Mouse (Mus musculus) myocyte (in vitro differentiated cells): Measurements from ENCODE around the gene Yjefn3. TPM values are rescaled to one million over a fixed set of nuclear protein-coding genes. Genes with fewer than 3 reads are reported as not detected.

Experiments
- H3K27me3 ChIP-seq: one replicate; pipeline ENCODE4 v1.6.1; 2011; ENCODE audit not compliant: control insufficient read depth, insufficient read depth, insufficient read length
- H3K36me3 ChIP-seq: one replicate; pipeline ENCODE4 v1.6.1; 2011; ENCODE audit not compliant: control insufficient read depth, insufficient read depth
- H3K4me2 ChIP-seq: one replicate; pipeline ENCODE4 v1.6.1; 2011; ENCODE audit warnings: low read depth, control low read depth
- H3K4me3 ChIP-seq: one replicate; pipeline ENCODE4 v1.5.1; 2011; ENCODE audit warnings: mild to moderate bottlenecking, control low read depth, moderate library complexity
- H3K79me2 ChIP-seq: one replicate; pipeline ENCODE4 v1.6.1; 2011; ENCODE audit not compliant: control insufficient read depth, insufficient read depth
- H3ac ChIP-seq: one replicate; pipeline ENCODE4 v1.6.1; 2011; ENCODE audit not compliant: control insufficient read depth, insufficient read length
- CEBPB ChIP-seq: IDR thresholded peaks from 2 replicates; pipeline ENCODE4 v1.6.1; 2011; ENCODE audit warnings: mild to moderate bottlenecking, moderate library complexity; ENCODE audit not compliant: poor library complexity, insufficient read depth, severe bottlenecking
- E2F4 ChIP-seq: IDR thresholded peaks from one replicate; pipeline ENCODE4 v1.6.1; 2011; ENCODE audit warnings: mild to moderate bottlenecking, control low read depth, moderate library complexity; ENCODE audit not compliant: insufficient read depth
- MAX ChIP-seq: IDR thresholded peaks from one replicate; pipeline ENCODE4 v1.6.1; 2011; ENCODE audit warnings: low read depth, mild to moderate bottlenecking, control low read depth
- MYOD1 ChIP-seq, 3 experiments: IDR thresholded peaks; one replicate each; pipeline ENCODE4 v1.6.1; 2011; ENCODE audit warnings: control low read depth in 2 of 3, low read depth in 2 of 3, mild to moderate bottlenecking in 2 of 3, moderate library complexity in 1 of 3; ENCODE audit not compliant: insufficient read length in 2 of 3, control insufficient read depth in 1 of 3
- MYOG ChIP-seq, 3 experiments: IDR thresholded peaks; one replicate each; pipeline ENCODE4 v1.6.1; 2011; ENCODE audit warnings: control low read depth in 2 of 3, low read depth in 2 of 3, mild to moderate bottlenecking in 2 of 3; ENCODE audit not compliant: insufficient read length in 2 of 3, control insufficient read depth in 1 of 3, insufficient read depth in 1 of 3
- POLR2A ChIP-seq: IDR thresholded peaks from one replicate; pipeline ENCODE4 v1.6.1; 2011; ENCODE audit warnings: low read depth, mild to moderate bottlenecking, control low read depth, moderate library complexity; ENCODE audit not compliant: insufficient read length
- POLR2AphosphoS2 ChIP-seq: IDR thresholded peaks from one replicate; pipeline ENCODE4 v1.6.1; 2011; ENCODE audit warnings: low read depth, control low read depth; ENCODE audit not compliant: insufficient read length
- REST ChIP-seq: IDR thresholded peaks from one replicate; pipeline ENCODE4 v1.6.1; 2011; ENCODE audit warnings: mild to moderate bottlenecking, control low read depth, moderate library complexity; ENCODE audit not compliant: insufficient read depth, insufficient read length
- SRF ChIP-seq: IDR thresholded peaks from one replicate; pipeline ENCODE4 v1.6.1; 2011; ENCODE audit warnings: low read depth; ENCODE audit not compliant: control insufficient read depth, insufficient read length
- TCF12 ChIP-seq: IDR thresholded peaks from one replicate; pipeline ENCODE4 v1.6.1; 2011; ENCODE audit warnings: mild to moderate bottlenecking, control low read depth; ENCODE audit not compliant: poor library complexity, insufficient read depth, severe bottlenecking
- TCF3 ChIP-seq: IDR thresholded peaks from one replicate; pipeline ENCODE4 v1.6.1; 2011; ENCODE audit warnings: low read depth, control low read depth; ENCODE audit not compliant: insufficient read length
- USF1 ChIP-seq: IDR thresholded peaks from one replicate; pipeline ENCODE4 v1.6.1; 2011; ENCODE audit warnings: low read depth, mild to moderate bottlenecking, control low read depth, moderate library complexity
- polyA plus RNA-seq: library from polyadenylated mRNA; unstranded; fragments of >200 nt; fragmentation: generic; extraction: Trizol; gene quantifications from one replicate; pipeline ENCODE4 v1.2.1, GENCODE M21; 2012; ENCODE audit warnings: missing spikeins

The Yjefn3 gene
- polyA plus RNA-seq, 1 experiment, result 19.0 TPM

GRCm38 (mm10) chr8:69938245-69938982 lies 35.9 kb upstream of the Yjefn3 start:
- no peaks in the 10 kb centered on the region for H3K36me3 ChIP-seq
- H3ac ChIP-seq, result no peak overlapping the region
- H3K27me3 ChIP-seq, result no peaks in the 10 kb centered on the region
- TF ChIP-seq POLR2AphosphoS2 (no peak), TCF12 (peak; percentile 31), USF1 (no peak), E2F4 (no peak), MYOD1 (IDR thresholded peaks at IDR 0.05; ENCODE audit: control insufficient read depth in 1 of 3, insufficient read length in 2 of 3, low read depth in 2 of 3) (peak; percentile 57 to 91 (median 84)), MAX (no peak), MYOG (IDR thresholded peaks at IDR 0.05; ENCODE audit: control insufficient read depth in 1 of 3, insufficient read depth in 1 of 3, insufficient read length in 2 of 3, low read depth in 2 of 3) (peak in 2 of 3 experiments; percentile 64 to 75)
- H3K79me2 ChIP-seq, result peaks cover 78% of the 10 kb centered on the region
- no peak overlapping the region for H3K4me3 ChIP-seq
- H3K4me2 ChIP-seq, result peak overlapping the region; percentile 65

- Histone ChIP-seq H3K27me3 (no peaks in the 10 kb centered on the region), H3ac (no peak overlapping the region), H3K79me2 (peaks cover 77% of the 10 kb centered on the region), H3K36me3 (no peaks in the 10 kb centered on the region), H3K4me3 (no peak overlapping the region), H3K4me2 (no peak overlapping the region)
- no peak for TF ChIP-seq CEBPB
- no peak for TF ChIP-seq MYOG (IDR thresholded peaks at IDR 0.05; ENCODE audit: control insufficient read depth in 1 of 3, insufficient read depth in 1 of 3, insufficient read length in 2 of 3, low read depth in 2 of 3)
- no peak for TF ChIP-seq POLR2A
- TF ChIP-seq SRF, result no peak
- TF ChIP-seq E2F4, result no peak
- no peak for TF ChIP-seq TCF3
- TF ChIP-seq POLR2AphosphoS2, result no peak
Observed at GRCm38 (mm10) chr8:69937466-69937865, 35.0 kb upstream of the Yjefn3 start.

- no peak overlapping the region for H3ac ChIP-seq
- H3K36me3 ChIP-seq, result no peaks in the 10 kb centered on the region
- peak; percentile 37 for TF ChIP-seq TCF12
- peak in 2 of 3 experiments; percentile 53 to 82 for TF ChIP-seq MYOG (IDR thresholded peaks at IDR 0.05; ENCODE audit: control insufficient read depth in 1 of 3, insufficient read depth in 1 of 3, insufficient read length in 2 of 3, low read depth in 2 of 3)
- peak; percentile 86 for TF ChIP-seq USF1
- TF ChIP-seq MYOD1 (IDR thresholded peaks at IDR 0.05; ENCODE audit: control insufficient read depth in 1 of 3, insufficient read length in 2 of 3, low read depth in 2 of 3), result peak; percentile 80 to 89 (median 83)
- no peak for TF ChIP-seq SRF
- peak overlapping the region; percentile 51 for H3K4me2 ChIP-seq
- H3K79me2 ChIP-seq, result peaks cover 77% of the 10 kb centered on the region
- H3K4me3 ChIP-seq, result no peak overlapping the region
- no peaks in the 10 kb centered on the region for H3K27me3 ChIP-seq
Observed at GRCm38 (mm10) chr8:69936050-69936794, 33.7 kb upstream of the Yjefn3 start.

GRCm38 (mm10) chr8:69935431-69935830 lies 32.9 kb upstream of the Yjefn3 start:
- no peak overlapping the region for H3K4me3 ChIP-seq
- H3K36me3 ChIP-seq, result no peaks in the 10 kb centered on the region
- H3K4me2 ChIP-seq, result peak overlapping the region; percentile 50
- no peaks in the 10 kb centered on the region for H3K27me3 ChIP-seq
- TF ChIP-seq MYOG (IDR thresholded peaks at IDR 0.05; ENCODE audit: control insufficient read depth in 1 of 3, insufficient read depth in 1 of 3, insufficient read length in 2 of 3, low read depth in 2 of 3) (peak in 1 of 3 experiments; percentile 19), MYOD1 (IDR thresholded peaks at IDR 0.05; ENCODE audit: control insufficient read depth in 1 of 3, insufficient read length in 2 of 3, low read depth in 2 of 3) (no peak)
- H3K79me2 ChIP-seq, result peaks cover 77% of the 10 kb centered on the region
- no peak overlapping the region for H3ac ChIP-seq

GRCm38 (mm10) chr8:69934582-69934981 lies 32.1 kb upstream of the Yjefn3 start:
- H3ac ChIP-seq, result no peak overlapping the region
- H3K79me2 ChIP-seq, result peaks cover 80% of the 10 kb centered on the region
- H3K4me3 ChIP-seq, result no peak overlapping the region
- TF ChIP-seq MYOG (IDR thresholded peaks at IDR 0.05; ENCODE audit: control insufficient read depth in 1 of 3, insufficient read depth in 1 of 3, insufficient read length in 2 of 3, low read depth in 2 of 3) (no peak), TCF12 (no peak), MAX (no peak), E2F4 (no peak), TCF3 (no peak), MYOD1 (IDR thresholded peaks at IDR 0.05; ENCODE audit: control insufficient read depth in 1 of 3, insufficient read length in 2 of 3, low read depth in 2 of 3) (no peak), CEBPB (no peak), SRF (no peak), USF1 (no peak), REST (no peak), POLR2A (no peak), POLR2AphosphoS2 (no peak)
- H3K36me3 ChIP-seq, result no peaks in the 10 kb centered on the region
- H3K4me2 ChIP-seq, result peak overlapping the region; percentile 50
- no peaks in the 10 kb centered on the region for H3K27me3 ChIP-seq
